ENCODE assay signal across 21 mouse cellular contexts in genomic region chr2:106798824-106799223, GRCm38 (mm10).
DNase-seq lines count a peak whose midpoint lies in the region; ATAC-seq and TF ChIP-seq lines count a peak whose summit lies in the region.
"Had no signal": no experiment of that assay in that cellular context is flagged by ENCODE, and none has a peak within 500 bp of the region (broad histone marks: within the 10 kb centered on the region; RNA-seq: fewer than 3 reads in every experiment).

No protein-coding gene starts in this region.

- peak overlapping the region; percentile 48 for H3K27ac ChIP-seq in heart, embryonic 12.5 days (ENCODE audit: poor library complexity, severe bottlenecking)
- H3K27ac ChIP-seq in heart, postnatal 0 days (ENCODE audit: low read depth) = no peak overlapping the region
- 0 out of 2 replicates have a peak overlapping the region, but pooled peaks have one; percentile 3 for H3K27ac ChIP-seq in midbrain, embryonic 13.5 days
- H3K27ac ChIP-seq in midbrain, embryonic 11.5 days (ENCODE audit: low read depth, low read length) = no peak overlapping the region
- H3K27ac ChIP-seq: embryonic facial prominence, embryonic 15.5 days; hindbrain, embryonic 13.5 days; intestine, embryonic 15.5 days had no signal

- H3K4me2 ChIP-seq in heart, embryonic 12.5 days = no peak overlapping the region
- 0 out of 2 replicates have a peak overlapping the region, but pooled peaks have one; percentile 4 for H3K4me2 ChIP-seq in heart, postnatal 0 days (ENCODE audit: low read depth, low read length)
- H3K4me2 ChIP-seq in midbrain, embryonic 13.5 days (replicated peaks) = no peak overlapping the region
- H3K4me2 ChIP-seq in midbrain, embryonic 11.5 days = no peak overlapping the region
- H3K4me2 ChIP-seq: embryonic facial prominence, embryonic 15.5 days; intestine, embryonic 15.5 days had no signal

- peaks cover 6% of the 10 kb centered on the region for H3K36me3 ChIP-seq in heart, embryonic 12.5 days
- H3K36me3 ChIP-seq in heart, postnatal 0 days (replicated peaks; ENCODE audit: control insufficient read depth, insufficient read depth, low read length) = no peaks in the 10 kb centered on the region
- H3K36me3 ChIP-seq in midbrain, embryonic 13.5 days = 0 out of 2 replicates have a peak, but pooled peaks cover 3% of the 10 kb centered on the region
- H3K36me3 ChIP-seq in midbrain, embryonic 11.5 days (ENCODE audit: control insufficient read depth, insufficient read depth, low read length) = no peaks in the 10 kb centered on the region
- H3K36me3 ChIP-seq: embryonic facial prominence, embryonic 15.5 days; G1E; hindbrain, embryonic 13.5 days; intestine, embryonic 15.5 days had no signal

- no peak for TF ChIP-seq EP300 in heart, postnatal 0 days (IDR thresholded peaks at IDR 0.05; ENCODE audit: low read depth)

- ATAC-seq in heart, embryonic 12.5 days (ENCODE audit: insufficient number of reproducible peaks, low FRiP score) = peak; percentile 67; the same call in 1 of the 2 replicates
- ATAC-seq in heart, postnatal 0 days (ENCODE audit: insufficient read depth, low read depth) = peak; percentile 55; the same call in 1 of the 2 replicates
- ATAC-seq in midbrain, embryonic 13.5 days = no peak
- ATAC-seq in midbrain, embryonic 11.5 days (ENCODE audit: low FRiP score) = no peak
- ATAC-seq: CD4-positive, CD25-positive, alpha-beta regulatory T cell, adult 4 months; forebrain, embryonic 16.5 days; intestine, embryonic 15.5 days had no signal

- H3K27me3 ChIP-seq in heart, embryonic 12.5 days (replicated peaks) = no peaks in the 10 kb centered on the region
- H3K27me3 ChIP-seq in heart, postnatal 0 days (ENCODE audit: control insufficient read depth, insufficient read depth, low read length) = no peaks in the 10 kb centered on the region
- no peaks in the 10 kb centered on the region for H3K27me3 ChIP-seq in midbrain, embryonic 13.5 days
- 0 out of 2 replicates have a peak, but pooled peaks cover 2% of the 10 kb centered on the region for H3K27me3 ChIP-seq in midbrain, embryonic 11.5 days (ENCODE audit: control insufficient read depth, insufficient read depth, low read length)
- H3K27me3 ChIP-seq: embryonic facial prominence, embryonic 15.5 days; hindbrain, embryonic 13.5 days; intestine, embryonic 15.5 days had no signal

- TF ChIP-seq CTCF in heart, postnatal 0 days (IDR thresholded peaks at IDR 0.05; ENCODE audit: low read depth) = no peak

- 18% methylated on average over 4 of the region's 4 CpGs for WGBS in heart, embryonic 12.5 days
- WGBS in heart, postnatal 0 days = 27% methylated on average over 4 of the region's 4 CpGs
- 37% methylated on average over 4 of the region's 4 CpGs for WGBS in midbrain, embryonic 13.5 days
- WGBS in midbrain, embryonic 11.5 days = 43% methylated on average over 4 of the region's 4 CpGs

- DNase-seq in heart, adult 8-10 months (ENCODE audit: low spot score) = no peak
- no peak for DNase-seq in heart, postnatal 0 days (ENCODE audit: low spot score)
- DNase-seq in heart, adult 9 months (ENCODE audit: low spot score in 2 of 2) = no peak
- no peak for DNase-seq in midbrain, embryonic 11.5 days (ENCODE audit: low spot score, missing footprints)
- DNase-seq in ovary, postnatal 36 days (ENCODE audit: low spot score) = no peak
- DNase-seq: adrenal gland, postnatal 10 days; cerebellum, adult 11 months; cerebellum, adult 8-10 months; cerebellum, postnatal 14 days; embryo, embryonic 11 days; gastrocnemius, postnatal 10 days; kidney, adult 18-20 months had no signal

- H3K9ac ChIP-seq in heart, embryonic 12.5 days = no peak overlapping the region
- H3K9ac ChIP-seq in heart, postnatal 0 days (replicated peaks; ENCODE audit: low read depth, low read length) = no peak overlapping the region
- no peak overlapping the region for H3K9ac ChIP-seq in midbrain, embryonic 13.5 days (replicated peaks)
- H3K9ac ChIP-seq in midbrain, embryonic 11.5 days (ENCODE audit: low read length) = no peak overlapping the region
- H3K9ac ChIP-seq: embryonic facial prominence, embryonic 15.5 days; hindbrain, embryonic 13.5 days; intestine, embryonic 15.5 days had no signal

- H3K9me3 ChIP-seq in heart, embryonic 12.5 days (replicated peaks) = 0 out of 2 replicates have a peak, but pooled peaks cover 4% of the 10 kb centered on the region
- no peaks in the 10 kb centered on the region for H3K9me3 ChIP-seq in heart, postnatal 0 days (replicated peaks; ENCODE audit: control insufficient read depth, low read length)
- H3K9me3 ChIP-seq in midbrain, embryonic 13.5 days = no peaks in the 10 kb centered on the region
- no peaks in the 10 kb centered on the region for H3K9me3 ChIP-seq in midbrain, embryonic 11.5 days (ENCODE audit: control insufficient read depth, low read length)
- H3K9me3 ChIP-seq: embryonic facial prominence, embryonic 15.5 days; hindbrain, embryonic 13.5 days; intestine, embryonic 15.5 days had no signal

- H3K4me3 ChIP-seq in heart, embryonic 12.5 days = no peak overlapping the region
- no peak overlapping the region for H3K4me3 ChIP-seq in heart, postnatal 0 days (ENCODE audit: low read depth, low read length)
- H3K4me3 ChIP-seq in midbrain, embryonic 13.5 days (replicated peaks) = no peak overlapping the region
- no peak overlapping the region for H3K4me3 ChIP-seq in midbrain, embryonic 11.5 days (ENCODE audit: low read depth, low read length)
- H3K4me3 ChIP-seq: embryonic facial prominence, embryonic 15.5 days; erythroblast, embryonic 14.5 days; hindbrain, embryonic 13.5 days; intestine, embryonic 15.5 days had no signal

- peaks cover 43% of the 10 kb centered on the region for H3K4me1 ChIP-seq in heart, embryonic 12.5 days (replicated peaks)
- peaks cover 17% of the 10 kb centered on the region for H3K4me1 ChIP-seq in heart, postnatal 0 days (ENCODE audit: control insufficient read depth, insufficient read depth)
- H3K4me1 ChIP-seq in midbrain, embryonic 13.5 days (replicated peaks) = peaks cover 43% of the 10 kb centered on the region
- peaks cover 22% of the 10 kb centered on the region for H3K4me1 ChIP-seq in midbrain, embryonic 11.5 days (ENCODE audit: control insufficient read depth, insufficient read depth, low read length)
- H3K4me1 ChIP-seq: intestine, embryonic 15.5 days had no signal

Comparison
In these comparisons a context has a peak if more than half of its experiments do, and no peak if none do; other contexts are left out.
1. H3K27ac ChIP-seq: peak in heart, embryonic 12.5 days (single experiment) and midbrain, embryonic 13.5 days (single experiment); none in heart, postnatal 0 days (single experiment) and midbrain, embryonic 11.5 days (single experiment).
2. ATAC-seq: peak in heart, embryonic 12.5 days (single experiment) and heart, postnatal 0 days (single experiment); none in midbrain, embryonic 13.5 days (single experiment) and midbrain, embryonic 11.5 days (single experiment).